Mouse (Mus musculus) stomach, embryonic 16.5 days (tissue): ENCODE measurements at regions not wholly inside any gene's neighbourhood (a gene's known extent, or its start where the extent isn't known, plus 50 kb on each side); places are given as distances from the start of the nearest gene placed in this dataset.
"Not testable (repeated sequence)": the region's sequence is repeated elsewhere in the genome, so short reads cannot be mapped to it uniquely, and the experiment has no call there.

ENCODE experiments used
- ATAC-seq: fragments of 200-750 bp; cut with Nextera tagmentation; 2 replicates; pipeline ENCODE4 v1.8.0; 2017; ENCODE audit warnings: moderate number of reproducible peaks, moderate TSS enrichment; ENCODE audit not compliant: insufficient read depth, low FRiP score
- H3K27ac ChIP-seq: fragments of 300-500 bp; sonication (generic); 2 replicates; pipeline ENCODE4 v1.5.1; 2014; ENCODE audit warnings: low read length
- H3K27me3 ChIP-seq: fragments of 300-500 bp; sonication (generic); 2 replicates; pipeline ENCODE4 v1.6.1; 2014; ENCODE audit warnings: low read length, control low read depth, mixed read lengths; ENCODE audit not compliant: control insufficient read depth, insufficient read depth
- H3K36me3 ChIP-seq: fragments of 300-500 bp; sonication (generic); 2 replicates; pipeline ENCODE4 v1.6.1; 2014; ENCODE audit warnings: low read length; ENCODE audit not compliant: control insufficient read depth, insufficient read depth
- H3K4me1 ChIP-seq: fragments of 300-500 bp; sonication (generic); 2 replicates; pipeline ENCODE4 v1.6.1; 2014; ENCODE audit warnings: low read length, control low read depth, mixed read lengths; ENCODE audit not compliant: control insufficient read depth, insufficient read depth
- H3K4me2 ChIP-seq: fragments of 300-500 bp; sonication (generic); 2 replicates; pipeline ENCODE4 v1.6.1; 2014; ENCODE audit warnings: low read depth, low read length, mixed read lengths
- H3K4me3 ChIP-seq: fragments of 300-500 bp; sonication (generic); replicated peaks from 2 replicates; pipeline ENCODE4 v1.5.1; 2014; ENCODE audit warnings: mild to moderate bottlenecking, low read length
- H3K9ac ChIP-seq: fragments of 300-500 bp; sonication (generic); 2 replicates; pipeline ENCODE4 v1.6.1; 2014; ENCODE audit warnings: low read length
- H3K9me3 ChIP-seq: fragments of 300-500 bp; sonication (generic); replicated peaks from 2 replicates; pipeline ENCODE4 v1.6.1; 2016; ENCODE audit warnings: low read length, control low read depth; ENCODE audit not compliant: control insufficient read depth
- WGBS: fragments of 180-500 bp; shearing (Covaris S2); extraction: QIAGEN DNeasy Blood & Tissue Kit; methylation state at CpG from one replicate; pipeline ENCODE4 v1.1.7; 2014; 5-methylcytosine and 5-hydroxymethylcytosine counted together

GRCm38 (mm10) chr12:106361646-106362045 lies 351.6 kb downstream of the Vrk1 start:
- H3K4me1 ChIP-seq, H3K27ac ChIP-seq, ATAC-seq, H3K9ac ChIP-seq, H3K4me2 ChIP-seq, H3K4me3 ChIP-seq, H3K36me3 ChIP-seq, H3K27me3 ChIP-seq, H3K9me3 ChIP-seq: not testable (repeated sequence)
- WGBS, result 31% methylated on average over 7 of the region's 7 CpGs

GRCm38 (mm10) chr12:106374840-106375375 lies 364.9 kb downstream of the Vrk1 start:
- ATAC-seq, result no peak
- peaks cover 7% of the 10 kb centered on the region for H3K27me3 ChIP-seq
- no peak overlapping the region for H3K4me2 ChIP-seq
- 39% methylated on average over 12 of the region's 12 CpGs for WGBS
- H3K9me3 ChIP-seq, result no peaks in the 10 kb centered on the region
- no peak overlapping the region for H3K9ac ChIP-seq
- 0 out of 2 replicates have a peak, but pooled peaks cover 3% of the 10 kb centered on the region for H3K4me1 ChIP-seq
- no peak overlapping the region for H3K4me3 ChIP-seq
- no peak overlapping the region for H3K27ac ChIP-seq
- no peaks in the 10 kb centered on the region for H3K36me3 ChIP-seq

- WGBS, result 82% methylated on average over 13 of the region's 13 CpGs
- ATAC-seq, result no peak
- Histone ChIP-seq H3K4me2 (no peak overlapping the region), H3K36me3 (no peaks in the 10 kb centered on the region), H3K4me1 (0 out of 2 replicates have a peak, but pooled peaks cover 3% of the 10 kb centered on the region), H3K27me3 (peaks cover 7% of the 10 kb centered on the region), H3K4me3 (no peak overlapping the region), H3K9me3 (no peaks in the 10 kb centered on the region), H3K9ac (no peak overlapping the region), H3K27ac (no peak overlapping the region)
Observed at GRCm38 (mm10) chr12:106375886-106376285, 365.9 kb downstream of the Vrk1 start.

GRCm38 (mm10) chr12:106376783-106377182 lies 366.8 kb downstream of the Vrk1 start:
- ATAC-seq, result no peak
- Histone ChIP-seq H3K9me3 (no peaks in the 10 kb centered on the region), H3K4me1 (0 out of 2 replicates have a peak, but pooled peaks cover 3% of the 10 kb centered on the region), H3K9ac (no peak overlapping the region), H3K4me2 (no peak overlapping the region), H3K27me3 (peaks cover 7% of the 10 kb centered on the region), H3K4me3 (no peak overlapping the region), H3K36me3 (no peaks in the 10 kb centered on the region), H3K27ac (no peak overlapping the region)
- WGBS, result 73% methylated on average over 12 of the region's 12 CpGs

DNA sequence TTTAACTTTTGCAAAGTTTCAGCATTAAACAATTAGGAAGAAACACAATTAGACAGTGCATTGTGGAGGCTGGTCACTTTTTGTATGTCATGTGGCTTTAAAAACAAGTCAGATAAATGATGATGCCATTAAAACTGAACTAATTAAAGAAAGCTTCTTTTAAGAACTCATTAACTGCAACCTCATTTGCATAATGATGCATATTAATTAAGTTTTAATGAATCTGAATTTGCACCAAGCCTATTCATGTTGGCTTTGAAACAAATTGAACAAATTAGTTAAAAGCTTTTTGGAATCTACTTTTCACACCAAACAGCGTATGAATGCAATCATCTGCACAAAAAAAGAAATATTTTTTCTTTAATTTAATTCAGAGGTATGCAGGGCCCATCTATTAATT lies 367.3 kb downstream of the Vrk1 start:
- Histone ChIP-seq H3K9me3 (no peaks in the 10 kb centered on the region), H3K9ac (no peak overlapping the region), H3K4me2 (no peak overlapping the region), H3K27me3 (peaks cover 7% of the 10 kb centered on the region), H3K36me3 (no peaks in the 10 kb centered on the region), H3K4me1 (0 out of 2 replicates have a peak, but pooled peaks cover 3% of the 10 kb centered on the region), H3K27ac (no peak overlapping the region), H3K4me3 (no peak overlapping the region)
- 80% methylated on average over 1 of the region's 1 CpGs for WGBS
- ATAC-seq, result no peak

- Histone ChIP-seq H3K27ac (no peak overlapping the region), H3K4me1 (0 out of 2 replicates have a peak, but pooled peaks cover 3% of the 10 kb centered on the region), H3K27me3 (peaks cover 7% of the 10 kb centered on the region), H3K9ac (no peak overlapping the region), H3K36me3 (no peaks in the 10 kb centered on the region), H3K4me3 (no peak overlapping the region), H3K9me3 (no peaks in the 10 kb centered on the region), H3K4me2 (no peak overlapping the region)
- 63% methylated on average over 5 of the region's 5 CpGs for WGBS
- ATAC-seq, result no peak
Observed at GRCm38 (mm10) chr12:106377761-106378160, 367.7 kb downstream of the Vrk1 start.

GRCm38 (mm10) chr12:106378303-106379075 lies 368.5 kb downstream of the Vrk1 start:
- Histone ChIP-seq H3K27me3 (peaks cover 7% of the 10 kb centered on the region), H3K4me2 (peak overlapping the region; percentile 40), H3K9ac (no peak overlapping the region), H3K9me3 (no peaks in the 10 kb centered on the region), H3K36me3 (no peaks in the 10 kb centered on the region), H3K4me1 (0 out of 2 replicates have a peak, but pooled peaks cover 3% of the 10 kb centered on the region), H3K4me3 (peak overlapping the region; percentile 25), H3K27ac (no peak overlapping the region)
- ATAC-seq, result no peak
- WGBS, result 26% methylated on average over 19 of the region's 19 CpGs

DNA sequence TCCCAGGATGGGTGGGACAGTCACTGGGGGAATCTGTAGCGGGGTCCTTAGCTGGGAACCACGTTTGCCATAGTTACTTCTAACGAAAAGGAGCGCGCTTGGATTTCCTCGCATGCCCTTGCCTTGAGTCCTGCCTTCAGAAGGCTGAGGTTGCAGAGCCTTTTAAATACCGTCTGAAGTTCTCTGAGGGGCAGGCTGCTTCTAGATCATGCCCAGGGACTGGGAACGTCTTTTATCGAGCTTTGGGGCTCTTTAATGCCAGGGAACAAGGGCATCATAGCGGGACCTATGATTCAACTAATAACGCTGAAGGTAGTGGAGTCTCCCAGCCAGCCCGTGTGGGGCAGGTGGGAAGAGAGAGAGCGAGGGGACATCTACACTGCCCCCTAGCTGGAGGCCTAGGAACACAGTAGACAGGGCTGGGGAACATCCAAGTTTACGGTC lies 369.1 kb downstream of the Vrk1 start:
- Histone ChIP-seq H3K9ac (no peak overlapping the region), H3K36me3 (no peaks in the 10 kb centered on the region), H3K4me1 (0 out of 2 replicates have a peak, but pooled peaks cover 3% of the 10 kb centered on the region), H3K27me3 (peaks cover 7% of the 10 kb centered on the region), H3K4me3 (peak overlapping the region; percentile 25), H3K27ac (no peak overlapping the region), H3K9me3 (no peaks in the 10 kb centered on the region), H3K4me2 (peak overlapping the region; percentile 40)
- ATAC-seq, result no peak
- WGBS, result 3% methylated on average over 14 of the region's 14 CpGs

DNA sequence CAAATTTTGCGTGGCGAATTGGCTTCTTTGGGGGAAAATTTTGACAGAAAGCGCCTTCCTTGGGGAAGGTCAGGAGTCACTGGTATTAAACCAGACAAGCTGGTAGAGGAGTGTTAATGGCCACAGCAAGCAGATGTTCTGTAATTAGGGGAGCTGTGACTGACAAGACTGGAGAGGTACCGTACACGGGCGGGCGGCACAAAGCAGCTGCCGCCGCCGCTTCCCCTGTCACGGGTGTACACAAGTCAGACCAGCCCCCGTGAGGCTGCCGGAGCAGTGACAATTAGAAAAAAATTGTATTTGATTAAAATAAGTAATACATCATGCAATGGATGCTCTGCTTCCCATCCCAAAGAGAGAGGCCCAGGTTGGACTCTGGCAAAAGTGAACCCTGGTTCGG lies 369.8 kb downstream of the Vrk1 start:
- 0 out of 2 replicates have a peak, but pooled peaks cover 3% of the 10 kb centered on the region for H3K4me1 ChIP-seq
- H3K36me3 ChIP-seq, result no peaks in the 10 kb centered on the region
- no peak for ATAC-seq
- 64% methylated on average over 14 of the region's 14 CpGs for WGBS
- H3K9me3 ChIP-seq, result no peaks in the 10 kb centered on the region
- H3K9ac ChIP-seq, result no peak overlapping the region
- H3K27me3 ChIP-seq, result peaks cover 7% of the 10 kb centered on the region
- no peak overlapping the region for H3K27ac ChIP-seq
- H3K4me3 ChIP-seq, result no peak overlapping the region
- H3K4me2 ChIP-seq, result no peak overlapping the region
